Mouse (Mus musculus) G1E (cell line): ENCODE data around the gene Gm5460. TPM values are rescaled to one million over a fixed set of nuclear protein-coding genes. Genes with fewer than 3 reads are reported as not detected.
A peak's percentile ranks its signal among the peaks of the same experiment; 100 is the strongest.

ENCODE experiments used
- ATAC-seq: 2 replicates; pipeline ENCODE4 v1.8.0; 2016; ENCODE audit warnings: mild to moderate bottlenecking; ENCODE audit not compliant: insufficient number of reproducible peaks, poor library complexity, low FRiP score, severe bottlenecking; ENCODE audit errors: extremely low read depth
- DNase-seq: peaks from one replicate; pipeline ENCODE4 v3.0.0; 2012; ENCODE audit warnings: low spot score
- H3K27me3 ChIP-seq: 2 replicates; pipeline ENCODE4 v1.6.1; 2012; ENCODE audit warnings: mild to moderate bottlenecking, low read length, inconsistent platforms; ENCODE audit not compliant: insufficient read depth
- H3K36me3 ChIP-seq: replicated peaks from 2 replicates; pipeline ENCODE3; 2012; ENCODE audit warnings: mild to moderate bottlenecking, inconsistent platforms
- H3K4me1 ChIP-seq: 2 replicates; pipeline ENCODE4 v1.6.1; 2012; ENCODE audit warnings: low read depth, low read length, inconsistent platforms, mixed read lengths; ENCODE audit not compliant: insufficient read depth
- H3K4me3 ChIP-seq: 2 replicates; pipeline ENCODE4 v1.5.1; 2012; ENCODE audit warnings: low read depth, mild to moderate bottlenecking, inconsistent platforms, low read length, moderate library complexity, mixed read lengths
- H3K9me3 ChIP-seq: replicated peaks from 2 replicates; pipeline ENCODE4 v1.6.1; 2012; ENCODE audit warnings: inconsistent platforms
- CTCF ChIP-seq: IDR thresholded peaks from 2 replicates; pipeline ENCODE4 v1.5.1; 2012; ENCODE audit warnings: low read depth, low read length, inconsistent platforms, mixed read lengths
- GATA1 ChIP-seq: IDR thresholded peaks from 2 replicates; pipeline ENCODE4 v1.6.1; 2012; ENCODE audit warnings: borderline replicate concordance, low read length, inconsistent platforms, mixed read lengths
- GATA2 ChIP-seq: IDR thresholded peaks from 2 replicates; pipeline ENCODE4 v1.6.1; 2012; ENCODE audit warnings: low read depth, low read length, inconsistent platforms, borderline replicate concordance
- POLR2AphosphoS5 ChIP-seq: IDR thresholded peaks from 2 replicates; pipeline ENCODE4 v1.6.1; 2012; ENCODE audit warnings: low read depth, low read length, inconsistent platforms; ENCODE audit not compliant: insufficient replicate concordance
- TAL1 ChIP-seq: conservative IDR thresholded peaks from 2 replicates; pipeline ENCODE4 v1.6.1; 2012; ENCODE audit warnings: low read depth, low read length, inconsistent platforms, mixed read lengths
- polyA plus RNA-seq: library from polyadenylated mRNA; stranded (reverse); fragments of >175 nt; gene quantifications from 2 replicates; pipeline ENCODE4 v1.2.3, GENCODE M21; 2012
- total RNA-seq, 2 experiments: library from RNA; stranded (forward) in 1 of 2; stranded (reverse) in 1 of 2; fragments of 200-1000 nt in 1 of 2; fragments of >200 nt in 1 of 2; fragmentation: Nextera tagmentation in 1 of 2; gene quantifications; 2 replicates each; pipeline ENCODE4 v1.2.3; 2014 to 2017

Gene Gm5460
- total and polyA plus RNA-seq, 3 experiments = not detected

GRCm38 (mm10) chr14:34080321-34080997 is 63.9 kb downstream of the Gm5460 start:
- ATAC-seq (no peak), DNase-seq (peak; percentile 13)
- no peaks in the 10 kb centered on the region for H3K9me3 ChIP-seq
- H3K4me1 ChIP-seq = no peaks in the 10 kb centered on the region
- no peaks in the 10 kb centered on the region for H3K36me3 ChIP-seq
- TF ChIP-seq CTCF (peak; percentile 5; the same call in 1 of the 2 replicates), TAL1 (no peak)
- H3K4me3 ChIP-seq = no peak overlapping the region
- H3K27me3 ChIP-seq = no peaks in the 10 kb centered on the region; the same call in 1 of the 2 replicates

DNA sequence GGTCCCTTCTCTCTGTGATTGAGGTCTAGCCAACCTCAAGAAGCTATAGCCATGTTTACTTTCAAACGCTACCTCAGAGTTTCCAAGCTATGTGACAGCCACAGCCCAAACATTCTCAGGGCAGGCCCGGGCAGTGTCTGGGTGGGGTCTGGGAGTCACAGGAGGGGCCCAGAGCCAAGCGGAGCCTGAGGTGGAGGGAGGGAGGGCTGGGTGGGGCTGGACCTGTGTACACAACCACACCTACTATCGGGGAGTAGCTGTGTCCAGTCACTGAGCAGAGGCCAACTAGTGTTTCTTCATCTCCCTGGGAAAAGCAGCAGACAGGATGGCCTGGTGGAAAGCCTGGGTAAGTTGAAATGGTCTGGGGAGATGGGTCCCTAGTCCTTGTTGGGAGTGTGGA is 69.2 kb downstream of the Gm5460 start, which contains the start of gene Anxa8:
Gene Anxa8 (plus strand): TSS at position 251 of the 400 bp plus-strand sequence.
- H3K4me1 ChIP-seq = no peaks in the 10 kb centered on the region
- no peaks in the 10 kb centered on the region for H3K36me3 ChIP-seq
- no peaks in the 10 kb centered on the region for H3K27me3 ChIP-seq
- DNase-seq = no peak
- ATAC-seq = no peak
- H3K9me3 ChIP-seq = no peaks in the 10 kb centered on the region
- TF ChIP-seq GATA1 = no peak
- TF ChIP-seq TAL1 = no peak
- TF ChIP-seq CTCF = no peak
- no peak for TF ChIP-seq GATA2
- TF ChIP-seq POLR2AphosphoS5 = no peak
- no peak within 1 kb of the TSS for H3K4me3 ChIP-seq

DNA sequence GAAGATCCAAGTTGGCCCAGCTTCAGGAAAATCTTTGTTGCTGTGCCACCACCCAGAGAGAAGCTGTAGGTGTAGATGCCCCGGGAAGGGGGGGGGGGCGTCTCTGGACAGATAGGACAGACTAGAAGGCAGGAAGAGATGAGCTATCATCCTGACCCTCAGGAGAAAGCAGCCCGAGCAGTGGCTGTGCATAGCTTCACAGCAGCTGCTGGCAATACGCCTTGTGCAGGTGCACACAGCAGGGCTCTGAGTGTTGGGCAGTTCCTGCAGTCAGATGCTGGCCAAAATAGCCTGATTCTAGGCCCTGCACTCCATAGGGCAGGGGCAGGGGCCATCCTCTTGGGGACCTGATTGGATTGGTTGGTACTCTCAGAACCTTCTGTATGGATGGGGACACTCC is 70.2 kb downstream of the Gm5460 start:
- ATAC-seq = no peak
- no peaks in the 10 kb centered on the region for H3K36me3 ChIP-seq
- H3K4me1 ChIP-seq = no peaks in the 10 kb centered on the region
- no peak overlapping the region for H3K4me3 ChIP-seq
- no peaks in the 10 kb centered on the region for H3K27me3 ChIP-seq
- no peak for DNase-seq
- TF ChIP-seq CTCF (no peak), TAL1 (no peak), POLR2AphosphoS5 (no peak), GATA2 (no peak)
- 0 out of 2 replicates have a peak, but pooled peaks cover 3% of the 10 kb centered on the region for H3K9me3 ChIP-seq

DNA sequence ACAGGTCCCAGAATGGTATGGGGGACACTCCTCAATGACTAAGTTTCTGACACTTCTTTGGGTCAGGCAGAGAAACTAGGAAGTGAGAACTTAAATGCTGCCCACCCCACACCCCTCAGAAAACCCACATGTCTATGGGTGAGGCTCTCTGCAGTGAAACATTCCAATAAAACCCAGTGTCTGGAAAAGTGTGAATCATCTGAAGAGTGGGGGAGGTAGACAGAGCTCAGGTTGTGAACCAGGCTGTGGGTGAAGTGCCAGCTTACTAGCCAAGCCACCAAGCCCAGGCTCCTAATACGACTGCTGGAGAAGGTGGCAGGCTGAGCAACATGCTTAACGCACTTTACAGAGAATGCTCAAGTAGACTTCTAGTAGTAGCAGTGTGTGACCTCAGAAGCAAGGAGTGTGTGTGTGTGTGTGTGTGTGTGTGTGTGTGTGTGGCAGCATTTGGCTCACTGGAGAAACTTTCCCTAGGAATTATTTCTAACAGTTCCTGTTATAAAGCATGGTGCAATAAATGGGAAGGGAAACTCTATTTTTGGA is 71.4 kb downstream of the Gm5460 start:
- TF ChIP-seq GATA2 = no peak
- TF ChIP-seq CTCF = no peak
- TF ChIP-seq TAL1 = no peak
- no peak for TF ChIP-seq POLR2AphosphoS5
- H3K9me3 ChIP-seq = 0 out of 2 replicates have a peak, but pooled peaks cover 3% of the 10 kb centered on the region
- ATAC-seq (no peak), DNase-seq (no peak)
- no peaks in the 10 kb centered on the region for H3K27me3 ChIP-seq
- no peaks in the 10 kb centered on the region for H3K36me3 ChIP-seq
- H3K4me3 ChIP-seq = no peak overlapping the region
- H3K4me1 ChIP-seq = no peaks in the 10 kb centered on the region

GRCm38 (mm10) chr14:34089796-34090195 is 73.2 kb downstream of the Gm5460 start:
- DNase-seq (no peak), ATAC-seq (no peak)
- no peaks in the 10 kb centered on the region; the same call in 1 of the 2 replicates for H3K27me3 ChIP-seq
- TF ChIP-seq GATA2 (no peak), TAL1 (no peak), CTCF (no peak), POLR2AphosphoS5 (no peak), GATA1 (no peak)
- H3K4me3 ChIP-seq = no peak overlapping the region
- no peaks in the 10 kb centered on the region for H3K36me3 ChIP-seq
- no peaks in the 10 kb centered on the region for H3K4me1 ChIP-seq
- 0 out of 2 replicates have a peak, but pooled peaks cover 3% of the 10 kb centered on the region for H3K9me3 ChIP-seq

- no peak for TF ChIP-seq GATA1
- no peak for TF ChIP-seq CTCF
- TF ChIP-seq GATA2 = no peak
- no peak for TF ChIP-seq POLR2AphosphoS5
- TF ChIP-seq TAL1 = no peak
- no peak for ATAC-seq
- no peak for DNase-seq
These were observed 74.9 kb downstream of the Gm5460 start for GRCm38 (mm10) chr14:34091475-34091874.

More at GRCm38 (mm10) chr14:34091475-34091874, 74.9 kb downstream of the Gm5460 start:
- H3K4me1 ChIP-seq = no peaks in the 10 kb centered on the region
- no peak overlapping the region for H3K4me3 ChIP-seq
- H3K27me3 ChIP-seq = no peaks in the 10 kb centered on the region; the same call in 1 of the 2 replicates
- 0 out of 2 replicates have a peak, but pooled peaks cover 3% of the 10 kb centered on the region for H3K9me3 ChIP-seq
- no peaks in the 10 kb centered on the region for H3K36me3 ChIP-seq
